Mouse (Mus musculus) telencephalon, adult 2 months (tissue): ENCODE results near the gene Lyrm1.

Experiments
- DNase-seq: peaks from one replicate; pipeline ENCODE4 v3.0.0-alpha.2; 2011; ENCODE audit warnings: low read depth, low spot score

The Lyrm1 gene

GRCm38 (mm10) chr7:119965205-119965604 lies 69.5 kb downstream of the Lyrm1 start:
- DNase-seq = no peak

- DNase-seq = no peak
Measured at GRCm38 (mm10) chr7:119965651-119966395, 70.2 kb downstream of the Lyrm1 start.

DNA sequence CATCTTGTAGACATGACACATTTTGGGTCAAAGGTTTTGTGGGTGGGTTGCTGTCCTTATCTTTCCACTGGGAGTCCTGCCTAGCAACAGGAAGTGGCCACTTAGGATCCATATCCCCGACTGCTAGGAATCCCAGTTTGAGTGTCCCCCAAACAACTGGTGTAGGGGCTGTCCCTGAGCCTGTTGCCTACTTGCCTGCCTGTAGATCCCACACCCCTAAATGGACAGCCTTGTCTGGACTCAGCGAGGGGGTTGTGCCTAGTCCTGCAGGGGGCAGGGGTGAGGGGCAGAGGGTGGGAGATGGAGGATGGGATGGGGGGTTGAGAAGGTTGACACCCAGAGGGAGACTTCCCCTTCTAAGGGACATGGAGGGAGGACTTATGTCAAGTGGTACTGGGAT lies 73.7 kb downstream of the Lyrm1 start:
- no peak for DNase-seq

DNA sequence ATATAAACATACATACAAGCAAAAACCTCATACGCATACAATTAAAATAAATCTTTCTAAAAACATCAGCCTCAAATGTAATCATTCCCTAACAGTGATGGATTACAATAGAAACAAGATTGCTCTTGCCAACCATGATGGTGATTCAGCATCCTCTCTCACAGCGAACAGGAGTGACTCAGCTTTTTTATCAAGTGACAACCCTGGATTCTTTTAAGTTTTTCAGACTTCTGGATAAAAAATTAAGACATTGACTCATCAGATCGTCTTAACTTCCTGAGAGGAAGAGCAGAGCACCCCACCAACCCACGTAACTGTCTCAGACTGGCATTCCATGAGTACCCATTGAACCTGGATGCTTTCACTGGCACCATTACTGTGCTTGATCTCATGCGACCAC lies 78.6 kb downstream of the Lyrm1 start:
- peak; percentile 19 for DNase-seq

- no peak for DNase-seq
Measured at GRCm38 (mm10) chr7:119976256-119976655, 80.6 kb downstream of the Lyrm1 start.

- no peak for DNase-seq
Measured at GRCm38 (mm10) chr7:119977574-119977973, 81.9 kb downstream of the Lyrm1 start.

DNA sequence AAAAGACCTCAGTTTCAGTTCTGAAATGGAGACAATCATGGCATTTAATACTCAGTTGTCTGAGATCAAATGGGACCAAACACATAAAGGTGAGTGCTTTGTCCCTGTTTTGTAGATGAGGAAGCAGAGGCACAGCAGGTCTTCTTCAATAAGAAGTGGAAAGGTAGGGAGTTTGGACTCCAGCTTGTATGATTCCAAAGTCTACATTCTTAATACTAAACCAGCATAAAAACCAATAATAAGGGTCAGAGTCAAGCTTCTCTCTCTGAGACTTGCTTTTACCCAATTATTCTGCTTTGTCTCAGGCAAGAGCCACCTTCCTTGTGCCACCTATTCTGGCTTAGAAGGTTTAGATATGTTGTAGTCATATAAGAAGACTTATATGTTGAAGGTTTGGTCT lies 82.9 kb downstream of the Lyrm1 start:
- DNase-seq = no peak

DNA sequence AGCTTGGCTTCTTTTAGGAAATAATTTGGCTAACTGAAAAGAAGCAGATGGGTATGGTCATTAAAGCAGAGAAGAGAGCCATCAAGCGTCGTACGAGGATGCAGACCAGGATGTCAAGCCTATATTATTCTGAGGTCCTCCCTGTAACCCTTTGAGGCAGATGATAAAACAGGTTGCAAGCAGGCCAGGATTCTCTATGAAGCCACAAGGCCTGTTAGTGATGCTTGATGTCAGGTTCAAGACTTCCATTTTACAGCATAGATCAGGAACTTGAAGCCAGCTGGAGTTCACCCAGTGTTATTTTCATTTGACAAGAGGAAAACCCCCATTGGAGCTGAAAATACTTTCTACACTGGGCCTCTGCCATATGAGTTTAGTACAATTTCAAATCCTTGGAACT lies 84.5 kb downstream of the Lyrm1 start:
- DNase-seq = no peak

DNA sequence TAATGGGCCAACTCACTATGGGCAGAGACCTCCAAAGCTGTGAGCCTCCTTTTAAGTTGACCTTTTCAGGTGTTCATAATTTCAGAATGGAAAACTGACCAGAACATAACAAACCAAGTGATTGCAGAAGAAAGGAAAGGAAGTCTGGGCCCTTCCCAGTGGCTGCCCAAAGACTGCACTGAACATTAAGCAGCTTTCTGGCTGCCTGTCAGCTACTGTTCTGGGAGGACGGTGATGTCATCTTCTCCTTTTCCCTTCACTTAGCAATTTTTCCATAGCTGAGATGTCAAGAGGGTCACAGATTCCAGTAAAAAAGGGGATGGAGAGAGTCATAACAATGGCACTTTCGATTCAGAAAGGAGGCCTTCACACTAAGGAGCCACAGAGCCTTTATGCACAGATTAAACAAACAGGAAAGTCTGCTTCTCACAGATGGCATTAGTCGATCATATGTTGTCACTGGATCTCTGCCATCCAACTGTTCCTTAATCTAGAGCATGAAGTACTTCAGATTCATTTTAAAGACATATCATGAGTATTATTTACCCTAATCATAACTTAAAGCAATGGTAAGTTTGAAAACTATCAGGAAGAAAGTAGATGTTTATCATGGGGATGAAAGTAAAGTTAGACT lies 89.7 kb downstream of the Lyrm1 start:
- peak; percentile 21 for DNase-seq

DNA sequence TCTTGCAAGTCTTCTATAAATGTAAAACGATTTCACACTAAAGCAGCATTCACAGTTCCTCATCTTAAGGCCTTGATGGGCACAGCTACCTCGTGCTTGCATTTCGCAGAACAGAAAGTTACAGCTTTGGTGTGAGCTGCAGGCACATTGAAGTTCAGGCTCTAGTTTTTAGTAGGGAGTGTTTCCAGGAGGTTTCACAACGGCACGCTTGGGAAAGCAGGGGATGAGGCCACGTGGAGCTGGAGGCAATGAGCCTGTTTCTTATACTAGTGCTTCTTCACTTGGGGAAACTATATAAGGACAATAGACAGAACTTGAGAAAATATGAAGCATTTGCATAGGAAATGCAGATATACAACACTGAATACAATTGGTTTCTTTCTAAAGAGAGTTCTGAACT lies 101.4 kb downstream of the Lyrm1 start:
- no peak for DNase-seq
